Mouse (Mus musculus): Measurements from ENCODE around the gene Sesn2.

The Sesn2 gene

GRCm38 (mm10) chr4:132510352-132510798 is at the start of gene Sesn2:
Gene Sesn2 (minus strand): TSS chr4:132510501.
- ChIA-PET POLR2A (interaction anchor here (0.6 to 35.1 kb wide), 115 partner anchors 3 to 1990 kb away, joined by 3 to 1071 read pairs (median 5); partner anchors contain the start of genes Atpif1 (in 2 of the 4), Med18 (in 2 of the 4), Taf12 (in 2 of the 4) and Dnajc8 (in 1 of the 4)), CTCF (interaction anchor here in 1 of 4 experiments (0.6 to 1.6 kb wide), 4 partner anchors 11 to 313 kb away, joined by 3 to 5 read pairs (median 3); no protein-coding TSS in a partner anchor)

DNA sequence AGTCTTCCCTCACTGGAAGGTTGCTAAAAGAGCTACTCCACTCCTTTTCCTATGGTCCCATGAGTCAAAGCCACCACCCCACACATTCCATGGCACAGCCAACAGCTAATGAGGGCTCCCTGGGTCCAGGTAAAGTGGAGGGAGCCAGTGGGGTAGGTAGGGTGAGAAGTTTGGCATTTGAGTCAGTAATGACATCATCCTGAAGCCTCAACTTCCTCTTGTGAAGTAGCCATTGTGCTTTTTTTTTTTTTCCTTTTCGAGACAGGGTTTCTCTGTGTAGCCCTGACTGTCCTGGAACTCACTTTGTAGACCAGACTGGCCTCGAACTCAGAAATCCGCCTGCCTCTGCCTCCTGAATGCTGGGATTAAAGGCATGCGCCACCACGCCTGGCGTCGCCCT is 45.2 kb upstream of the Sesn2 start:
- ChIA-PET CTCF (interaction anchor here in 3 of 4 experiments (0.5 to 2.6 kb wide), 9 partner anchors 10 to 375 kb away, joined by 3 to 12 read pairs (median 4); no protein-coding TSS in a partner anchor), POLR2A (interaction anchor here (0.7 to 4.9 kb wide), 26 partner anchors 9 to 483 kb away, joined by 3 to 24 read pairs (median 4); partner anchors contain the start of genes Dnajc8 (in 2 of the 4), Atpif1 (in 1 of the 4), Ppp1r8 (in 1 of the 4) and Sesn2 (in 1 of the 4))

GRCm38 (mm10) chr4:132554653-132555052 is 44.4 kb upstream of the Sesn2 start:
- ChIA-PET POLR2A (interaction anchor here in 3 of 4 experiments (0.5 to 4.9 kb wide), 34 partner anchors 8 to 1255 kb away, joined by 3 to 24 read pairs (median 4); partner anchors contain the start of genes Atpif1 (in 2 of the 3), Dnajc8 (in 1 of the 3), Ppp1r8 (in 1 of the 3) and Ptafr (in 1 of the 3)), CTCF (interaction anchor here in 3 of 4 experiments (0.5 to 2.6 kb wide), 14 partner anchors 9 to 376 kb away, joined by 3 to 10 read pairs (median 3); no protein-coding TSS in a partner anchor)

DNA sequence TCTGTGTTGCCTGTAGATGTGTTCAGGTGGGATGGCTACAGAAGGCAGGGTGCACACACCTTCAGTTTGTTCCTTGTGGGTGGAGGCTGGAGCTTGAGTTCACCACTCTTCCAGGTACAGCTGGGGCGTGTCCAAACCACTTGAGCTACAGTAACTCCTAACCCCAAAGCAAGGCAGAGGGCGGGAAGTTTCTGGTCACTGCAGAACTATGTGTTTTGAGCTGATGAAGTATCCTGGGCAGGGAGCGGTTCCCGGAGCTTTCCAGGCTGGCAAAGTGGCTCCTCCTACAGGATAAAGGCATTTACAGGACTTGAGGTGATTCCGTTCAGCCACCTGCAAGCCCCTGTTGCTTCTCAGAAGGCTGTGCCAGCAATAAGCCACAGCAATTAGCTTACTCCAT is 43.9 kb upstream of the Sesn2 start:
- CTCF ChIA-PET = interaction anchor here in 3 of 4 experiments (0.5 to 2.6 kb wide), 14 partner anchors 8 to 376 kb away, joined by 3 to 10 read pairs (median 3); no protein-coding TSS in a partner anchor
- POLR2A ChIA-PET = interaction anchor here (0.6 to 4.9 kb wide), 31 partner anchors 9 to 1255 kb away, joined by 3 to 24 read pairs (median 4); partner anchors contain the start of genes Atpif1 (in 2 of the 4), Dnajc8 (in 1 of the 4), Ptafr (in 1 of the 4) and Sesn2 (in 1 of the 4)

DNA sequence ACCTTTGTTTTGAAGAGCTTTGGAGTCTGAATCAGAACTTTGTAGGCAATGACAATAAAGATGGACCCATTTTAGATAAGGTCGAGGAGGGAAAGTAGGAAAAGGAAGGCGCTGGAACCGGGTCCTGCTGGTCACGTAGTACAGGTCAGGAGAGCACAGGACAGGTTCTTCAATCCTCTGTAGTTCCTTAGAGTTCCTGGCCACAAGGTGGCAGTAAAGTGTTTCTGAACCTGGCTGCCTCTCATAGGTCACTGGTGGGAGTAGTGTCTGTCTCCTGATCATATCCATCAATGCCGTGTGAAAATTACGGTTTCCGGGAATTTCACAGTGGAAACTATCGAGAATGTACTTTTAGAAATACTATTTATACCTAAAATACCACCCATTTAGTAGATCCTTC is 35.5 kb upstream of the Sesn2 start:
- ChIA-PET POLR2A (interaction anchor here in 3 of 4 experiments (0.5 to 5.2 kb wide), 20 partner anchors 8 to 1193 kb away, joined by 3 to 26 read pairs (median 4); partner anchors contain the start of genes Dnajc8 (in 2 of the 3), Atpif1 (in 1 of the 3) and Sesn2 (in 1 of the 3)), CTCF (interaction anchor here (0.6 to 2.2 kb wide), 9 partner anchors 9 to 572 kb away, joined by 3 to 9 read pairs (median 5); partner anchors contain the start of gene Atpif1 (in 1 of the 4))

DNA sequence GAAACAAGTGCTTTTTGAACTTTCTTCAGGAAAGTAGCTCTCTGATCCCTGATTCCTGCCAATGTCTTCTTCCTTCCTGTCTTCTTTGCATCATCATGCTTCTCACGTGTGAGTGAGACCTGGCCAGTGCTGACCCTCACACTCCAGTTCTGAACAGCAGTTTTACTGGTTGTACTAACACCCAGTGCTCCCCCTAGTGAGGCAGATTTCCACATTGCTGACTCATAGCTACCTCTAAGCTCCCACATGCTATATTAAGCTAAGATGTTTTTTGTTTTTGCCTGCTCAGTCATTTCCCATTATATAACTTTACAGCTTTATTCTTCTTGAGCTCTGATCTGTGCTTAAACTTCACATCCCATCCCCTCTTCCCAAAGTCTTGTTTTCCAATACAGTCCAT is 32.4 kb upstream of the Sesn2 start:
- ChIA-PET POLR2A (interaction anchor here in 3 of 4 experiments (0.6 to 5.2 kb wide), 12 partner anchors 8 to 79 kb away, joined by 3 to 26 read pairs (median 5); partner anchors contain the start of genes Atpif1 (in 2 of the 3), Med18 (in 1 of the 3) and Sesn2 (in 1 of the 3)), CTCF (interaction anchor here in 2 of 4 experiments (0.6 to 2.0 kb wide), 5 partner anchors 13 to 759 kb away, joined by 3 to 7 read pairs (median 4); no protein-coding TSS in a partner anchor)

- CTCF ChIA-PET = interaction anchor here in 1 of 4 experiments (0.6 to 0.9 kb wide), 2 partner anchors 13 to 78 kb away, joined by 3 to 4 read pairs; no protein-coding TSS in a partner anchor
- POLR2A ChIA-PET = interaction anchor here in 3 of 4 experiments (0.6 to 2.3 kb wide), 12 partner anchors 10 to 1361 kb away, joined by 3 to 9 read pairs (median 3); no protein-coding TSS in a partner anchor
Measured at GRCm38 (mm10) chr4:132541413-132541812, 31.1 kb upstream of the Sesn2 start.

DNA sequence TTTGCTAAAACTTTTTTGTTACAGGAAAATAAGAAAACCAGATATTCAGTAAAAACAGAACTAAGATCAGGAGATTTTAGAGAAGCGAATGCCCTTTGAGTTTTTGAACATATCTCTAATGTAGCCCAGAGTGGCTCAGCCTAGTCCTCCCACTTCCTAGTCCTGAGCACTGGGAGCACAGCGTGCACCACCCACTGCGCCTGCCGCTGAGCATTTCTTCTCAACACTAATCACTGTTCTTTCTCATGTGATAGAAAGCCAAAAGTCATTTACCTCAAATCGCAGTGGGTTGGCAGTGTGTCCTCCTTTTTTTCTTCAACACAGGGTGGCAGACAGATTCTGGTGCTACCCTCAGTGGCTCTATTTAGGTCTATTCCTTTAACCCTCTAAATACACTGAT is 29.2 kb upstream of the Sesn2 start:
- POLR2A ChIA-PET = interaction anchor here in 1 of 4 experiments (2.6 kb wide), 1 partner anchor 12 kb away, joined by 12 read pairs; no protein-coding TSS in a partner anchor
- CTCF ChIA-PET = interaction anchor here in 1 of 4 experiments (0.6 kb wide), 1 partner anchor 239 kb away, joined by 3 read pairs; no protein-coding TSS in a partner anchor

DNA sequence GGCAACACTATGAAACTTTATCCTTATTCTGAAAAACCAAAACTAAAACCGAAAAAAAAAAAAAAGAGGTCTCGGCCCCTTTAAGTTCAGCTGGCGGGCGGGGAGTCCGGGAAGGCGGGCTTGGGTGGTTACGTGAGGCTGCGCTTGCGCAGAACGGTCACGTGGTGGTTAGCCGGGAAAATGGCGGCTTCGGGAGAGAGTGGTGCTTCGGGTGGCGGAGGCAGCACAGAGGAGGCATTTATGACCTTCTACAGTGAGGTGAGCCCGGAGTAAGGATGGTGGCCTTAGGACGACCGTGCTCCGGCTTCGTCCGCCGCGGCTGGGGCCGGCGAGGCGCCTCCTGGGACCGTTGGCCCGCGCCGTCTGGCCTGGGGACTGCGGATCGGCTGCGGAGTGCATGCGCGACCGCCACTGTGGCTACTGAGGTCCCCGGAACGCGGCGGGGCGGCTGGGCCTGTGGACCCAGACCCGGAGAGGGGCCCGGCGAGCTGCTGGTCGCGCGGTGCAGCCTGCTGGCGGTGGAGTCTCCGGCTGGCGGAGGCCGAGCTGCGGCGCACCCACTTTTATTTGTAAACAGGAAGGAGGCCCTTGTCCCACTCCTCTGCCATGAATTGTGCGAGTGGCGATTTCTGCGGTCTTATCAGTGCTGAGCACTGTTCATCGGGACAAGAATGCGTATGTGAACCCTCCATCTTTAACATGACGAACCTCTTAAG is 25.3 kb upstream of the Sesn2 start, which contains the start of gene Dnajc8:
TSS of gene Dnajc8 (plus strand) at position 145 of the 716 bp plus-strand sequence.
- POLR2A ChIA-PET = interaction anchor here (0.6 to 9.8 kb wide), 31 partner anchors 9 to 505 kb away, joined by 3 to 180 read pairs (median 4); partner anchors contain the start of gene Sesn2 (in 1 of the 4)
- CTCF ChIA-PET = interaction anchor here (0.6 to 1.2 kb wide), 6 partner anchors 9 to 520 kb away, joined by 3 to 11 read pairs (median 3); no protein-coding TSS in a partner anchor

GRCm38 (mm10) chr4:132532981-132533916 is 22.9 kb upstream of the Sesn2 start, which contains the start of gene Atpif1:
Gene Atpif1 (minus strand): TSS chr4:132533659.
- CTCF ChIA-PET = interaction anchor here in 3 of 4 experiments (0.6 to 1.0 kb wide), 9 partner anchors 11 to 1583 kb away, joined by 3 to 8 read pairs (median 4); no protein-coding TSS in a partner anchor
- POLR2A ChIA-PET = interaction anchor here (0.5 to 9.8 kb wide), 57 partner anchors 8 to 1423 kb away, joined by 3 to 180 read pairs (median 4); partner anchors contain the start of genes Rcc1 (in 2 of the 4), Sesn2 (in 2 of the 4), Fam76a (in 1 of the 4) and Med18 (in 1 of the 4)

DNA sequence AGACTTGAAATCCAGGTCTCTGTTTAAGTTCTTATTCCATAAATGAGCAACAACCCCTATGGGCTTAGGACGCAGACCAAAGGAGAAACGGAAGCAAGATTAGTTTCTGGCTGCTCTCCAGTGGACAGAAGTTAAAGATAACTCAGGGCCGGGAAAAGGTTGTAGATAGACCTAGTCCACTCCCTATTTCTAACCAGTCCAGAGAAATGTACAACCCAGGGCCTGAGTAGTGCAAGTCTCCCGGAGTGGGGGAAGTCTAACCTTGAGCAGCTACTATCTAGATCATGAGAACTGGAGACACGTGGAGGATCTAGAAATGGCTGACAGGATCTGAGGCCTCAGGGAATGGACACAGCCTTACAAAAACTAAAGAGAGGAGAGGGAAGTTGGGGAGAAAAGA is 22.2 kb upstream of the Sesn2 start:
- ChIA-PET CTCF (interaction anchor here in 2 of 4 experiments (0.6 to 0.9 kb wide), 3 partner anchors 13 to 397 kb away, joined by 3 to 7 read pairs (median 3); no protein-coding TSS in a partner anchor), POLR2A (interaction anchor here (0.5 to 9.8 kb wide), 39 partner anchors 8 to 390 kb away, joined by 3 to 180 read pairs (median 5); partner anchors contain the start of genes Sesn2 (in 2 of the 4), Fam76a (in 1 of the 4), Med18 (in 1 of the 4) and Rcc1 (in 1 of the 4))

DNA sequence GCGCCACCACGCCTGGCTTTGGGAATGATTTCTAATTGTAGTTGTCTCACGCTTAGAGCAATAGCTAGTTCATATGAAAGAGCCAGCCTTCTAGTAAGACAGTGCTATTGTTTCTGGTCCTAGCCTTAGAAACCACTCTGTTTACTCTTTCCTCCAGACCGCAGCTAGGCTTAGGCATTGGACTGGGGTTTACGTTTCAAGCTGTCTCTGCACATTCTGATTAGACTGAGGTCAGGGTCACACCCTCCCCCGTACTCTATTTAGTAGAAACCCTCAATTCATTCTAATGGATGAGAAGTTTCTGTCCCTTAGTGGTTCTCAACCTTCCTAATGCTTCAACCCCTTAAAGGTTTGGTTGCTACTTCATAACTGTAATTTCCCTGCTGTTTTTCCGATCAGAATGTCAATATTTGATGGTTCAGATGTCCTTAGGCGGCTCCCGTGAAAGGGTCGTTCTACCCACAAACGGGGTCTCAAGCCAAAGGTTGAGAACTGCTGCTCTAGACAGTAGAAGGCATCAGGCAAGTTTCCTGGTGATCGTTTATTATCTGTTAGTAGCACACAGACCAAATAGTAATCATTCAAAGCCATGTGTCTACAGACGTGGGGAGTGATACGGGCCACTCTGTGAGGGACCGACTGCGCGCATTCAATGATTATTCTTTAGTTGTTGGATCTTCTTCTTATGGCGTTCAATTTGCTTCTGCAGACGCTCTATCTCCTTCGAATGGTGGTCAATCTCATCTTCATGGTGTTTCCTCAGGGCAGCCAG is 19.9 kb upstream of the Sesn2 start:
- POLR2A ChIA-PET = interaction anchor here in 3 of 4 experiments (0.6 to 9.8 kb wide), 15 partner anchors 11 to 256 kb away, joined by 3 to 180 read pairs (median 5); partner anchors contain the start of genes Sesn2 (in 2 of the 3), Med18 (in 1 of the 3), Rcc1 (in 1 of the 3) and Taf12 (in 1 of the 3)
- CTCF ChIA-PET = interaction anchor here in 1 of 4 experiments (0.7 kb wide), 1 partner anchor 188 kb away, joined by 10 read pairs; no protein-coding TSS in a partner anchor

GRCm38 (mm10) chr4:132529344-132529743 is 19.0 kb upstream of the Sesn2 start:
- CTCF ChIA-PET = no interaction called here
- POLR2A ChIA-PET = interaction anchor here in 2 of 4 experiments (0.8 to 32.1 kb wide), 9 partner anchors 12 to 227 kb away, joined by 3 to 1071 read pairs (median 19); partner anchors contain the start of genes Sesn2 (in 2 of the 2), Rab42 (in 1 of the 2) and Rcc1 (in 1 of the 2)

GRCm38 (mm10) chr4:132527917-132528522 is 17.7 kb upstream of the Sesn2 start:
- CTCF ChIA-PET = interaction anchor here in 3 of 4 experiments (0.5 to 3.8 kb wide), 4 partner anchors 13 to 90 kb away, joined by 3 to 43 read pairs (median 12); no protein-coding TSS in a partner anchor
- POLR2A ChIA-PET = interaction anchor here in 2 of 4 experiments (0.6 to 32.1 kb wide), 15 partner anchors 10 to 334 kb away, joined by 3 to 1071 read pairs (median 7); partner anchors contain the start of gene Sesn2 (in 2 of the 2)

Measured in embryonic stem cell, embryonic (primary cell).